Mouse (Mus musculus) kidney, postnatal 14 days (tissue): ENCODE data around the gene Lamb2.
A peak's percentile ranks its signal among the peaks of the same experiment; 100 is the strongest.

Experiments used
- DNase-seq: peaks from one replicate; pipeline ENCODE4 v3.0.0; 2022; ENCODE audit warnings: mixed read lengths

Lamb2 gene

GRCm38 (mm10) chr9:108479721-108480351 is at the start of gene Lamb2:
Gene Lamb2, plus strand, starts transcription at chr9:108479736.
- peak; percentile 71 for DNase-seq

- DNase-seq = no peak
Observed at GRCm38 (mm10) chr9:108431431-108432067, 48.0 kb upstream of the Lamb2 start.

- DNase-seq = no peak
Observed at GRCm38 (mm10) chr9:108436182-108436581, 43.4 kb upstream of the Lamb2 start, which contains the start of gene BC048562. Gene BC048562, plus strand, starts transcription at chr9:108436482.

GRCm38 (mm10) chr9:108439176-108439575 is 40.4 kb upstream of the Lamb2 start:
- DNase-seq = no peak

GRCm38 (mm10) chr9:108440485-108440884 is 39.1 kb upstream of the Lamb2 start:
- DNase-seq = no peak

GRCm38 (mm10) chr9:108441236-108441919 is 38.2 kb upstream of the Lamb2 start:
- no peak for DNase-seq

- DNase-seq = no peak
Observed at GRCm38 (mm10) chr9:108445125-108445524, 34.4 kb upstream of the Lamb2 start.

- no peak for DNase-seq
Observed at GRCm38 (mm10) chr9:108449860-108450259, 29.7 kb upstream of the Lamb2 start.

GRCm38 (mm10) chr9:108450292-108451169 is 29.0 kb upstream of the Lamb2 start:
- peak; percentile 50 for DNase-seq

- DNase-seq = no peak
Observed at GRCm38 (mm10) chr9:108451170-108451493, 28.4 kb upstream of the Lamb2 start.

GRCm38 (mm10) chr9:108451519-108452160 is 27.9 kb upstream of the Lamb2 start:
- no peak for DNase-seq

GRCm38 (mm10) chr9:108452291-108452906 is 27.1 kb upstream of the Lamb2 start:
- DNase-seq = peak; percentile 90

- no peak for DNase-seq
Observed at GRCm38 (mm10) chr9:108452911-108453310, 26.6 kb upstream of the Lamb2 start.

GRCm38 (mm10) chr9:108453458-108453857 is 26.1 kb upstream of the Lamb2 start:
- DNase-seq = no peak

GRCm38 (mm10) chr9:108454429-108454828 is 25.1 kb upstream of the Lamb2 start:
- DNase-seq = no peak

GRCm38 (mm10) chr9:108455747-108456571 is 23.6 kb upstream of the Lamb2 start:
- DNase-seq = no peak

- DNase-seq = no peak
Observed at GRCm38 (mm10) chr9:108456953-108457352, 22.6 kb upstream of the Lamb2 start.

GRCm38 (mm10) chr9:108459939-108460318 is 19.6 kb upstream of the Lamb2 start:
- no peak for DNase-seq

GRCm38 (mm10) chr9:108460319-108461178 is 19.0 kb upstream of the Lamb2 start, which contains the start of gene Ccdc71:
Gene Ccdc71, plus strand, starts transcription at chr9:108460527.
- peak; percentile 90 for DNase-seq

- peak; percentile 48 for DNase-seq
Observed at GRCm38 (mm10) chr9:108461181-108461631, 18.3 kb upstream of the Lamb2 start, which contains the start of gene Klhdc8b. Gene Klhdc8b, minus strand, starts transcription at chr9:108461581.
